Mouse (Mus musculus) erythroblast, embryonic 14.5 days (primary cell): ENCODE results near the gene Folr2. TPM values are rescaled to one million over a fixed set of nuclear protein-coding genes. Genes with fewer than 3 reads are reported as not detected.

Experiments
- H3K27me3 ChIP-seq: 2 replicates; pipeline ENCODE4 v1.6.1; 2012; ENCODE audit warnings: inconsistent platforms; ENCODE audit not compliant: control insufficient read depth
- H3K36me3 ChIP-seq: 2 replicates; pipeline ENCODE4 v1.6.1; 2012; ENCODE audit warnings: mild to moderate bottlenecking, inconsistent platforms; ENCODE audit not compliant: control insufficient read depth
- H3K4me1 ChIP-seq: 2 replicates; pipeline ENCODE4 v1.6.1; 2012; ENCODE audit warnings: inconsistent platforms; ENCODE audit not compliant: control insufficient read depth
- H3K4me3 ChIP-seq: replicated peaks from 2 replicates; pipeline ENCODE3; 2012; ENCODE audit warnings: moderate library complexity, mild to moderate bottlenecking, inconsistent platforms
- H3K9me3 ChIP-seq: 2 replicates; pipeline ENCODE4 v1.6.1; 2012; ENCODE audit warnings: low read length, inconsistent platforms, mixed read lengths; ENCODE audit not compliant: control insufficient read depth
- GATA1 ChIP-seq: IDR thresholded peaks from 2 replicates; pipeline ENCODE4 v1.6.1; 2012; ENCODE audit warnings: low read length, inconsistent platforms, mixed read lengths
- TAL1 ChIP-seq: IDR thresholded peaks from 3 replicates; pipeline ENCODE4 v1.6.1; 2012; ENCODE audit warnings: low read length, inconsistent platforms, mixed read lengths
- polyA plus RNA-seq: library from polyadenylated mRNA; stranded (reverse); fragments of >175 nt; gene quantifications from 2 replicates; pipeline ENCODE4 v1.2.3, GENCODE M21; 2012

Folr2 gene
- polyA plus RNA-seq, 1 experiment = not detected

GRCm38 (mm10) chr7:101895695-101896094 lies 38.7 kb upstream of the Folr2 start:
- H3K4me3 ChIP-seq = peak overlapping the region; percentile 90
- TF ChIP-seq TAL1 (no peak), GATA1 (no peak)
- H3K4me1 ChIP-seq = peaks cover 42% of the 10 kb centered on the region
- no peaks in the 10 kb centered on the region for H3K27me3 ChIP-seq
- H3K36me3 ChIP-seq = peaks cover 30% of the 10 kb centered on the region
- H3K9me3 ChIP-seq = no peaks in the 10 kb centered on the region

GRCm38 (mm10) chr7:101888460-101888859 lies 31.5 kb upstream of the Folr2 start:
- Histone ChIP-seq H3K36me3 (no peaks in the 10 kb centered on the region), H3K4me1 (peaks cover 6% of the 10 kb centered on the region), H3K27me3 (peaks cover 7% of the 10 kb centered on the region; the same call in 1 of the 2 replicates), H3K4me3 (no peak overlapping the region), H3K9me3 (no peaks in the 10 kb centered on the region)
- TF ChIP-seq GATA1 (no peak), TAL1 (no peak)

- TF ChIP-seq TAL1 (no peak), GATA1 (no peak)
- no peaks in the 10 kb centered on the region for H3K36me3 ChIP-seq
- peaks cover 7% of the 10 kb centered on the region; the same call in 1 of the 2 replicates for H3K27me3 ChIP-seq
- no peaks in the 10 kb centered on the region for H3K9me3 ChIP-seq
- H3K4me3 ChIP-seq = no peak overlapping the region
- peaks cover 2% of the 10 kb centered on the region for H3K4me1 ChIP-seq
These were observed 29.3 kb upstream of the Folr2 start for GRCm38 (mm10) chr7:101886274-101886673.

GRCm38 (mm10) chr7:101884160-101884559 lies 27.2 kb upstream of the Folr2 start:
- Histone ChIP-seq H3K36me3 (no peaks in the 10 kb centered on the region), H3K4me3 (no peak overlapping the region), H3K27me3 (peaks cover 2% of the 10 kb centered on the region; the same call in 1 of the 2 replicates), H3K4me1 (no peaks in the 10 kb centered on the region), H3K9me3 (no peaks in the 10 kb centered on the region)
- no peak for TF ChIP-seq TAL1
- TF ChIP-seq GATA1 = no peak

- TF ChIP-seq TAL1 = no peak
- TF ChIP-seq GATA1 = no peak
- no peaks in the 10 kb centered on the region for H3K36me3 ChIP-seq
These were observed 25.6 kb upstream of the Folr2 start for GRCm38 (mm10) chr7:101882413-101883154.

GRCm38 (mm10) chr7:101880855-101881254 lies 23.9 kb upstream of the Folr2 start:
- Histone ChIP-seq H3K4me3 (no peak overlapping the region), H3K27me3 (no peaks in the 10 kb centered on the region), H3K4me1 (no peaks in the 10 kb centered on the region), H3K9me3 (no peaks in the 10 kb centered on the region), H3K36me3 (no peaks in the 10 kb centered on the region)
- TF ChIP-seq GATA1 (no peak), TAL1 (no peak)

More at GRCm38 (mm10) chr7:101882413-101883154, 25.6 kb upstream of the Folr2 start:
- Histone ChIP-seq H3K9me3 (no peaks in the 10 kb centered on the region), H3K4me3 (no peak overlapping the region), H3K27me3 (no peaks in the 10 kb centered on the region), H3K4me1 (no peaks in the 10 kb centered on the region)

- H3K4me1 ChIP-seq = peaks cover 3% of the 10 kb centered on the region; the same call in 1 of the 2 replicates
- H3K9me3 ChIP-seq = no peaks in the 10 kb centered on the region
- TF ChIP-seq GATA1 (no peak), TAL1 (no peak)
- H3K36me3 ChIP-seq = no peaks in the 10 kb centered on the region
- H3K27me3 ChIP-seq = no peaks in the 10 kb centered on the region
- no peak overlapping the region for H3K4me3 ChIP-seq
These were observed 19.0 kb upstream of the Folr2 start for GRCm38 (mm10) chr7:101875978-101876377.

- no peak for TF ChIP-seq TAL1
- TF ChIP-seq GATA1 = no peak
- H3K4me3 ChIP-seq = no peak overlapping the region
- peaks cover 3% of the 10 kb centered on the region; the same call in 1 of the 2 replicates for H3K4me1 ChIP-seq
- H3K27me3 ChIP-seq = no peaks in the 10 kb centered on the region
- no peaks in the 10 kb centered on the region for H3K36me3 ChIP-seq
- H3K9me3 ChIP-seq = no peaks in the 10 kb centered on the region
These were observed 14.3 kb upstream of the Folr2 start for GRCm38 (mm10) chr7:101871296-101871695.

GRCm38 (mm10) chr7:101870629-101871028 lies 13.6 kb upstream of the Folr2 start, which contains the start of gene Folr1:
TSS of gene Folr1 (minus strand) at chr7:101870788.
- TF ChIP-seq GATA1 (no peak), TAL1 (no peak)
- Histone ChIP-seq H3K4me1 (peaks cover 3% of the 10 kb centered on the region; the same call in 1 of the 2 replicates), H3K9me3 (no peaks in the 10 kb centered on the region), H3K27me3 (no peaks in the 10 kb centered on the region), H3K4me3 (no peak within 1 kb of the TSS), H3K36me3 (no peaks in the 10 kb centered on the region)

GRCm38 (mm10) chr7:101869163-101869500 lies 12.1 kb upstream of the Folr2 start:
- Histone ChIP-seq H3K4me1 (peaks cover 3% of the 10 kb centered on the region; the same call in 1 of the 2 replicates), H3K27me3 (no peaks in the 10 kb centered on the region), H3K36me3 (no peaks in the 10 kb centered on the region), H3K4me3 (no peak overlapping the region), H3K9me3 (no peaks in the 10 kb centered on the region)
- TF ChIP-seq GATA1 (no peak), TAL1 (no peak)
